Mouse (Mus musculus): Measurements from ENCODE around the gene Senp7. TPM values are rescaled to one million over a fixed set of nuclear protein-coding genes. Genes with fewer than 3 reads are reported as not detected.

The Senp7 gene
- polyA plus RNA-seq, 1 experiment from 2014 or later, result 29.6 TPM

- Histone ChIP-seq H3K27me3 (ENCODE audit: insufficient read depth, low read length) (no peaks in the 10 kb centered on the region), H3K27ac (ENCODE audit: low read depth) (peak overlapping the region; percentile 90), H3K4me1 (ENCODE audit: insufficient read depth) (peaks cover 7% of the 10 kb centered on the region), H3K4me2 (peak overlapping the region; percentile 82), H3K4me3 (ENCODE audit: low read depth, low read length) (peak overlapping the region; percentile 96), H3K36me3 (ENCODE audit: insufficient read depth) (peaks cover 39% of the 10 kb centered on the region), H3K9me3 (ENCODE audit: low read depth, low read length) (no peaks in the 10 kb centered on the region), H3K9ac (peak overlapping the region; percentile 95)
- under 1% methylated on average over 61 of the region's 62 CpGs for WGBS
- ATAC-seq (ENCODE audit: insufficient read depth) (peak; percentile 89), DNase-seq (peak; percentile 61)
- TF ChIP-seq CTCF (IDR thresholded peaks at IDR 0.05; ENCODE audit: low read depth), result no peak
These were observed 19.2 kb upstream of the Senp7 start for GRCm38 (mm10) chr16:56028722-56029551.

GRCm38 (mm10) chr16:56029661-56030082 lies 18.5 kb upstream of the Senp7 start, which contains the start of gene Pcnp:
Gene Pcnp, minus strand, starts transcription at chr16:56029739.
- peaks cover 41% of the 10 kb centered on the region for H3K36me3 ChIP-seq (ENCODE audit: insufficient read depth)
- no peaks in the 10 kb centered on the region for H3K9me3 ChIP-seq (ENCODE audit: low read depth, low read length)
- peak; percentile 100 for ATAC-seq (ENCODE audit: insufficient read depth)
- no peak for TF ChIP-seq CTCF (IDR thresholded peaks at IDR 0.05; ENCODE audit: low read depth)
- H3K4me1 ChIP-seq (ENCODE audit: insufficient read depth), result peaks cover 7% of the 10 kb centered on the region
- H3K27ac ChIP-seq (ENCODE audit: low read depth), result peak within 1 kb of the TSS; percentile 90
- DNase-seq, result peak; percentile 99
- WGBS, result under 1% methylated on average over 39 of the region's 39 CpGs
- H3K4me2 ChIP-seq, result peak within 1 kb of the TSS; percentile 82
- H3K27me3 ChIP-seq (ENCODE audit: insufficient read depth, low read length), result no peaks in the 10 kb centered on the region
- peak within 1 kb of the TSS; percentile 96 for H3K4me3 ChIP-seq (ENCODE audit: low read depth, low read length)
- H3K9ac ChIP-seq, result peak within 1 kb of the TSS; percentile 95

GRCm38 (mm10) chr16:56034566-56034965 lies 13.6 kb upstream of the Senp7 start:
- TF ChIP-seq CTCF (IDR thresholded peaks at IDR 0.05; ENCODE audit: low read depth), result no peak
- Histone ChIP-seq H3K4me3 (ENCODE audit: low read depth, low read length) (no peak overlapping the region), H3K27me3 (ENCODE audit: insufficient read depth, low read length) (no peaks in the 10 kb centered on the region), H3K9me3 (ENCODE audit: low read depth, low read length) (no peaks in the 10 kb centered on the region), H3K27ac (ENCODE audit: low read depth) (no peak overlapping the region), H3K9ac (no peak overlapping the region), H3K4me1 (ENCODE audit: insufficient read depth) (0 out of 2 replicates have a peak, but pooled peaks cover 9% of the 10 kb centered on the region), H3K36me3 (ENCODE audit: insufficient read depth) (peaks cover 40% of the 10 kb centered on the region), H3K4me2 (no peak overlapping the region)
- ATAC-seq (ENCODE audit: insufficient read depth) (no peak), DNase-seq (no peak)
- WGBS, result 94% methylated on average over 6 of the region's 6 CpGs

GRCm38 (mm10) chr16:56036501-56036900 lies 11.6 kb upstream of the Senp7 start:
- peak; percentile 14 for DNase-seq
- no peak for TF ChIP-seq CTCF (IDR thresholded peaks at IDR 0.05; ENCODE audit: low read depth)

GRCm38 (mm10) chr16:56037138-56038010 lies 10.8 kb upstream of the Senp7 start, which contains the start of gene Trmt10c:
Gene Trmt10c, minus strand, starts transcription at chr16:56037819.
- peaks cover 33% of the 10 kb centered on the region for H3K36me3 ChIP-seq (ENCODE audit: insufficient read depth)
- 0 out of 2 replicates have a peak, but pooled peaks cover 6% of the 10 kb centered on the region for H3K4me1 ChIP-seq (ENCODE audit: insufficient read depth)
- no peaks in the 10 kb centered on the region for H3K27me3 ChIP-seq (ENCODE audit: insufficient read depth, low read length)
- whole genome bisulfite sequencing, result under 1% methylated on average over 63 of the region's 63 CpGs
- peak within 1 kb of the TSS; percentile 82 for H3K27ac ChIP-seq (ENCODE audit: low read depth)
- TF ChIP-seq CTCF (IDR thresholded peaks at IDR 0.05; ENCODE audit: low read depth), result no peak
- peak within 1 kb of the TSS; percentile 72 for H3K4me3 ChIP-seq (ENCODE audit: low read depth, low read length)
- DNase-seq (peak; percentile 98), ATAC-seq (ENCODE audit: insufficient read depth) (peak; percentile 100)
- no peaks in the 10 kb centered on the region for H3K9me3 ChIP-seq (ENCODE audit: low read depth, low read length)
- peak within 1 kb of the TSS; percentile 81 for H3K9ac ChIP-seq
- peak within 1 kb of the TSS; percentile 89 for H3K4me2 ChIP-seq

More at GRCm38 (mm10) chr16:56036501-56036900, 11.6 kb upstream of the Senp7 start:
- 48% methylated on average over 6 of the region's 6 CpGs for WGBS
- Histone ChIP-seq H3K27me3 (ENCODE audit: insufficient read depth, low read length) (no peaks in the 10 kb centered on the region), H3K9me3 (ENCODE audit: low read depth, low read length) (no peaks in the 10 kb centered on the region), H3K36me3 (ENCODE audit: insufficient read depth) (peaks cover 40% of the 10 kb centered on the region), H3K4me2 (peak overlapping the region; percentile 89), H3K9ac (peak overlapping the region; percentile 81), H3K4me1 (ENCODE audit: insufficient read depth) (0 out of 2 replicates have a peak, but pooled peaks cover 6% of the 10 kb centered on the region), H3K4me3 (ENCODE audit: low read depth, low read length) (peak overlapping the region; percentile 72), H3K27ac (ENCODE audit: low read depth) (no peak overlapping the region)
- no peak for ATAC-seq (ENCODE audit: insufficient read depth)

- no peaks in the 10 kb centered on the region for H3K27me3 ChIP-seq (ENCODE audit: insufficient read depth, low read length)
- H3K4me3 ChIP-seq (ENCODE audit: low read depth, low read length), result peak overlapping the region; percentile 72
- DNase-seq, result no peak
- H3K4me2 ChIP-seq, result peak overlapping the region; percentile 89
- peaks cover 26% of the 10 kb centered on the region for H3K36me3 ChIP-seq (ENCODE audit: insufficient read depth)
- no peak for TF ChIP-seq CTCF (IDR thresholded peaks at IDR 0.05; ENCODE audit: low read depth)
- no peaks in the 10 kb centered on the region for H3K9me3 ChIP-seq (ENCODE audit: low read depth, low read length)
- peak overlapping the region; percentile 82 for H3K27ac ChIP-seq (ENCODE audit: low read depth)
- H3K9ac ChIP-seq, result peak overlapping the region; percentile 81
- H3K4me1 ChIP-seq (ENCODE audit: insufficient read depth), result 0 out of 2 replicates have a peak, but pooled peaks cover 6% of the 10 kb centered on the region
- ATAC-seq (ENCODE audit: insufficient read depth), result 0 out of 2 replicates have a peak, but pooled peaks have one; percentile 29
- 24% methylated on average over 8 of the region's 8 CpGs for WGBS
These were observed 10.0 kb upstream of the Senp7 start for GRCm38 (mm10) chr16:56038090-56038489.

Measured in lung, embryonic 14.5 days (tissue).